Mouse (Mus musculus) thymus, adult 2 months (tissue): ENCODE data around the gene Smc4. TPM values are rescaled to one million over a fixed set of nuclear protein-coding genes. Genes with fewer than 3 reads are reported as not detected.

Source experiments
- DNase-seq: peaks from one replicate; pipeline ENCODE4 v3.0.0; 2021
- H3K27ac ChIP-seq: fragments of 200-500 bp; 2 replicates; pipeline ENCODE4 v1.5.1; 2012; ENCODE audit warnings: low read length, control low read depth; ENCODE audit not compliant: control insufficient read depth, insufficient read depth
- H3K27me3 ChIP-seq: fragments of 200-500 bp; 2 replicates; pipeline ENCODE4 v1.6.1; 2012; ENCODE audit warnings: mild to moderate bottlenecking, low read length, moderate library complexity, mixed read lengths; ENCODE audit not compliant: control insufficient read depth, insufficient read depth
- H3K36me3 ChIP-seq: fragments of 200-500 bp; 2 replicates; pipeline ENCODE4 v1.6.1; 2012; ENCODE audit warnings: mild to moderate bottlenecking, low read length, moderate library complexity; ENCODE audit not compliant: control insufficient read depth, insufficient read depth
- H3K4me1 ChIP-seq: fragments of 200-500 bp; replicated peaks from 2 replicates; pipeline ENCODE4 v1.6.1; 2012; ENCODE audit warnings: low read length; ENCODE audit not compliant: control insufficient read depth, insufficient read depth
- H3K4me3 ChIP-seq: fragments of 200-500 bp; 2 replicates; pipeline ENCODE4 v1.5.1; 2012; ENCODE audit warnings: mild to moderate bottlenecking, low read length, control low read depth, moderate library complexity; ENCODE audit not compliant: control insufficient read depth, insufficient read depth
- CTCF ChIP-seq: fragments of 200-500 bp; IDR thresholded peaks from 2 replicates; pipeline ENCODE4 v1.5.1; 2012; ENCODE audit warnings: mild to moderate bottlenecking, control low read depth, low read length, moderate library complexity, borderline replicate concordance; ENCODE audit not compliant: control insufficient read depth, poor library complexity, insufficient read depth; ENCODE audit errors: extremely low read depth
- POLR2A ChIP-seq: fragments of 200-500 bp; IDR thresholded peaks from 2 replicates; pipeline ENCODE4 v1.6.1; 2012; ENCODE audit warnings: mild to moderate bottlenecking, low read length, control low read depth, moderate library complexity; ENCODE audit not compliant: control insufficient read depth, poor library complexity, insufficient read depth; ENCODE audit errors: extremely low read depth
- WGBS: fragments of 180-500 bp; shearing (Covaris S2); methylation state at CpG from one replicate; pipeline ENCODE4 v1.1.7; 2018; 5-methylcytosine and 5-hydroxymethylcytosine counted together
- polyA plus RNA-seq: library from polyadenylated mRNA; depleted of rRNA; stranded (reverse); fragments of >200 nt; gene quantifications from 2 replicates; pipeline ENCODE4 v1.2.3, GENCODE M21; 2012; rRNA removed

Gene Smc4
- polyA plus RNA-seq, 1 experiment, result 40.6 TPM

DNA sequence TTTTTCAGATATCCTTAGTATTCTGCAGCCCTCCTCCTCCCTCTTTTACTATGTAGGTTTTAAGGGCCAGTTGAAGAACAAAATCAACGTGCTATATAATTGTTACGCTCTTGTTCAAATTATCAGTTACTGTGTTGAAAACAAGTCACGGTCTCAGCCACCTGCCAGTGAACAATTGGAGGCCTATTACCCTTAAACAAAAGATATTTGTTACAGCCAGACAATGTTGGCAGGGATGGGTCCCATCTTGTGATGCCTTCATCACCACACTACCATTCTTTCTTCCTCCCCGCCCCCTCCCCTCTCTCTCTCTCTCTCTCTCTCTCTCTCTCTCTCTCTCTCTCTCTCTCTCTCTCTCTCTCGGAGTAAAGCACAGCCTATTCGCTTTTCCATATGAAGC is 44.5 kb downstream of the Smc4 start:
- H3K27ac ChIP-seq, result no peak overlapping the region
- no peak for DNase-seq
- no peaks in the 10 kb centered on the region for H3K36me3 ChIP-seq
- TF ChIP-seq POLR2A (no peak), CTCF (no peak)
- no peak overlapping the region for H3K4me3 ChIP-seq
- peaks cover 4% of the 10 kb centered on the region for H3K4me1 ChIP-seq
- 96% methylated on average over 6 of the region's 6 CpGs for WGBS
- H3K27me3 ChIP-seq, result no peaks in the 10 kb centered on the region

DNA sequence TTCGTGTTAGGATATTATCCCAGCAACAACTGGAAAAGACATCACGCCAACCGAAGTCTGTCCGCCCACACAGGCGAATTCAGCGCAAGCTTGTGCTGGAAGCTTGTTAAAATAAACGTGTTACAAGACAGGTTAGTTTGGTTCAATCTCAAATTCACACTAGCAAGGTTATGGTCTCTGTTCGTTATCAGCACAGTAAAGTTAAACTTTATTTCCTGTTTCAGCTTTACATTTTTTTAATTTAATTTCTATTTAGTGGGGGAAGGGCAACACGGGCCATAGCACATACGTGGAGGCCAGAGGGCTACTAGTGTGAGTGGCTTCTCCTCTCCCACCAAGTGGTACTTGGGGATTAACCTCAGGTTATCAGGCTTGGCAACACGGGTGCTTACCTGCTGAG is 47.4 kb downstream of the Smc4 start:
- TF ChIP-seq POLR2A (no peak), CTCF (no peak)
- no peaks in the 10 kb centered on the region for H3K4me1 ChIP-seq
- H3K4me3 ChIP-seq, result no peak overlapping the region
- H3K27me3 ChIP-seq, result no peaks in the 10 kb centered on the region
- 88% methylated on average over 11 of the region's 11 CpGs for WGBS
- H3K27ac ChIP-seq, result no peak overlapping the region
- H3K36me3 ChIP-seq, result no peaks in the 10 kb centered on the region
- DNase-seq, result no peak

DNA sequence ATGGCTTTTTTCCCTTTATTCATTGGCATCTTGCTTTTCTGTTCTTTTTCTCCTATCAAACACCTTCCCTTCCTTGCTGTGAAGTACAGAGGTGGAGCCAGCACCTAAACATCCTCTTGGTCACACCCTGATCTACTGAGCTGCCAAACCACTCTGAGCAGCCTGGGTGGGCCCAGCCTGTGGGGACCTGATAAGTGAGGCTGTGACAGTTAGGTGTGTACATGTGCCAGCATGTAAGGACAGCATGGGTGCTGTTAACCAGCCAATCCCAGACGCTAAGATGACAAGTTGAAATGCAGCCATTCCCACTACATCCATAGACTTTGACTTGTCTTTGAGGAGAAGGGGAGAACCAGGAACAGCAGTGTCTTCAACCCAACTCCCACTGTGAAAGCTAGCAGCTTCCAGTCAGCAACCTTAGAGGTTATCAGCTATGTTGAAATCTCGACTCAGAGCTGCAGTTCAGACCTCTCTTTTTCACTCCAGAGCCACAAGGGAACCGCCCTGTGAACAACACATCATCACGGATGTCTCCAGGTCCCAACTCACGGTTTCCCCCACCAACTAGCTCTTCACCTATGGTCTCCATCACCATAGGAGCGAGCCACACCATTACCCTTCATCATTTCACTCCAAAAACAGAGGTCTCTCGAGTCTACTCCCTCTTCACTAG is 50.4 kb downstream of the Smc4 start:
- Histone ChIP-seq H3K36me3 (no peaks in the 10 kb centered on the region), H3K27ac (no peak overlapping the region), H3K4me1 (no peaks in the 10 kb centered on the region), H3K4me3 (no peak overlapping the region), H3K27me3 (no peaks in the 10 kb centered on the region)
- no peak for TF ChIP-seq CTCF
- TF ChIP-seq POLR2A, result no peak
- no peak for DNase-seq
- 95% methylated on average over 7 of the region's 7 CpGs for WGBS

DNA sequence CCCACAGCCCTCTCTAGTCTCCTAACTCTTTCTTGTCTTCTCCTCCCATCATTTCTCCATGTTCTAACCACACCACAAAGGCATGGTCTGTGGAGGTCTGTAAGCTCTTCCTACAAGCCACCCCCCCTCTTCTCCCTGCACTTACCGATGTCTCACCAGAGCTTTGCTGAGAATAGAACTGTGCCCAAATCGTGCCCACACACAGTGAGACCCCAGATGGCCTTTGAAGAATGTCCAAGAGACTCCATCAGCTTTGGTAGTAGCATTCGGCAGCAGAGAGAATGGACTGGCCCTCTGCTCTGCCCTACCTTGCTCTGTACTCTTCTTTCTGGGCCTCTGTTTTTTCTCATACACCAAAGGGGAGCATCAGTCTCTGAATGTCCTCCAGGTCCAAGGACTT is 51.3 kb downstream of the Smc4 start:
- H3K36me3 ChIP-seq, result no peaks in the 10 kb centered on the region
- no peak for DNase-seq
- H3K4me3 ChIP-seq, result no peak overlapping the region
- no peak overlapping the region for H3K27ac ChIP-seq
- WGBS, result 89% methylated on average over 3 of the region's 3 CpGs
- TF ChIP-seq CTCF (no peak), POLR2A (no peak)
- H3K27me3 ChIP-seq, result no peaks in the 10 kb centered on the region
- no peaks in the 10 kb centered on the region for H3K4me1 ChIP-seq

DNA sequence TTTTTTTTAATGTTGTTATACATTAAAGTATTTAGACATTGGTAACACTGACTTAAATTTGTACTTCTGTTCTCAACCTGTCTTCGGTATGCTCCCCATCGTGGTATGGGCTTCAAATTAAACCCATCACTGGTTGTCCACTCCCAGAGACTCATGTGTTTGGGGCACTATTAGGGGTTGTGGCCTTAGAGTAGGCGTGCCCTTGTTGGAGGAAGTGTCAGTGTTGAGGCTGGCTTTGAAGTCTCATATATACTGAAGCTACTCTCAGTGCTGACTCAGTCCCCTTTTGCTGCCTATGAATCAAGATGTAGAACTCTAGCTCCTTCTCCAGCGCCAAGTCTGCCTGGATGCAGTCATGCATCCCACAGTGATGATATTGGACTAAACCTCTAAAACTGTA is 56.1 kb downstream of the Smc4 start:
- Histone ChIP-seq H3K4me3 (no peak overlapping the region), H3K27ac (no peak overlapping the region), H3K4me1 (no peaks in the 10 kb centered on the region), H3K27me3 (no peaks in the 10 kb centered on the region), H3K36me3 (no peaks in the 10 kb centered on the region)
- 95% methylated on average over 4 of the region's 4 CpGs for WGBS
- TF ChIP-seq CTCF (no peak), POLR2A (no peak)
- DNase-seq, result no peak

DNA sequence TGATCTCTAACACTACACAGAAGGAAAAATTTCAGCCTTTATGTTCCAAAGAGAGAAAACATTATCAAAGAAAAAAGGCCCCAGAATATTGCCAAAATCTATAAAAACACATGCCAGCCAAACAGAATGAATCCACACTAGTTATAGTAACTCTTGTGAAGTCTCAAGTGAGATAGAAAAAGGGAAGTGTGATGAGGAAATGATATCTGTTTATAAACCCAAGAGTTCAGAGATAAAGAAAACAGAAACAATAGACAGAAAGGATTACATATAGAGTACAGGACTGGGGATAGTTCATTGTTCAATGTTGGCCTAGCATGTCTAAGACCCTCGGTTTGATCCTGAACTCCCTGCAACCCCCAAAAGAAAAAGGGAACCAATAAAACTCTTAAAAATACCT is 58.2 kb downstream of the Smc4 start:
- Histone ChIP-seq H3K36me3 (no peaks in the 10 kb centered on the region), H3K27me3 (no peaks in the 10 kb centered on the region), H3K4me3 (no peak overlapping the region), H3K27ac (no peak overlapping the region), H3K4me1 (no peaks in the 10 kb centered on the region)
- DNase-seq, result no peak
- WGBS, result 75% methylated on average over 1 of the region's 1 CpGs
- TF ChIP-seq POLR2A (no peak), CTCF (no peak)

DNA sequence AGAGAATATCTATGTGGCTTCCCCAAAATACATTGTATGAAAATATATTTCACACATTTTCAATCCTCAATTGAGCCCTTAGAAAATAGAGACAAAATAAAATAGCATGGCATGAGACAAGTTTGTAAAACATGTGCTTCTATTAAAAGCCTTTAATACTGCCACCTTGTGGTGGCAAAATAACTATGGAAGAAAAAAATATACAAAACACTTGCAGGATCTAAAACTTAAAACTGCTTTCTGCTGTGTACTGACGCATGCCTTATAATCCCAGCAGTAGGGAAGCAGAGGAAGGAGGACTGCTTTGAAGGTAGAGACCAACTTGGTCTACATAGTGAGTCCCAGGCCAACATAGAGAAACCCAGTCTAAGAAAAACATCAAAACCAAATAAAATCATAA is 59.5 kb downstream of the Smc4 start:
- Histone ChIP-seq H3K4me3 (no peak overlapping the region), H3K4me1 (no peaks in the 10 kb centered on the region), H3K36me3 (no peaks in the 10 kb centered on the region), H3K27me3 (no peaks in the 10 kb centered on the region), H3K27ac (no peak overlapping the region)
- 62% methylated on average over 1 of the region's 1 CpGs for WGBS
- TF ChIP-seq CTCF, result no peak
- no peak for TF ChIP-seq POLR2A
- no peak for DNase-seq

Other genes starting within 250 kb of the Smc4 start
- gene 1110032F04Rik, start 135.2 kb upstream of the Smc4 start, polyA plus RNA-seq, result 5.8 and 7.7 TPM in 2 replicates
- 20.8 and 21.3 TPM in 2 replicates for gene Ift80, start 168 bp upstream of the Smc4 start, polyA plus RNA-seq
- 9.3 and 22.2 TPM in 2 replicates for gene Trim59, start 40.0 kb downstream of the Smc4 start, polyA plus RNA-seq
- gene Kpna4, start 122.4 kb downstream of the Smc4 start, polyA plus RNA-seq, result 20.5 and 21.6 TPM in 2 replicates
- not detected in 2 replicates for gene Arl14, start 217.7 kb downstream of the Smc4 start, polyA plus RNA-seq